Mouse (Mus musculus): ENCODE measurements around the gene Unc5a. TPM values are rescaled to one million over a fixed set of nuclear protein-coding genes. Genes with fewer than 3 reads are reported as not detected.

The Unc5a gene
- total RNA-seq, 2 experiments from 2014 or later: 0.49 to 0.92 TPM

GRCm38 (mm10) chr13:55000433-55000832 lies 51.2 kb downstream of the Unc5a start:
- intact Hi-C loops (cut with DNase I): no loop called here
- DNase-seq: no peak

DNA sequence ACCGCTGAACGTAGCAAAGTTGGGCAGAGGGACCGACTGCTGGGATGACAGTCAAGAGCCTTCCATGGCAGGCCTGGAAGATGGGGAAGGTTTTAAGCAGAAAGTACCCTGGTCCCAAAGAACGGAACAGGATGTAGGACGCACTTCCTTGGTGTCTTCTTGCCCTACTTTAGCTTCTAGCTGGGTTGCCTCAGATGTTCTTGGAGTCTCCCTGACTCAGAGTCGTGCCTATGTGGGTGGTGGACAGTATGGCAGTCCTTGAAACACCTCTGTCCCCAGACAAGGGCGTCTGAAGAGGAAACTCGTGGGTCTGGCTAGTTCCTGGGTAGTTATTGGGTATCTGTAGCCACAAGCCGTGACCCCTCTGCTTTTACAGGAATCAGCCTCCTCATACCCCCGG lies 52.9 kb downstream of the Unc5a start:
- intact Hi-C loops (cut with DNase I): no loop called here
- no peak for DNase-seq

DNA sequence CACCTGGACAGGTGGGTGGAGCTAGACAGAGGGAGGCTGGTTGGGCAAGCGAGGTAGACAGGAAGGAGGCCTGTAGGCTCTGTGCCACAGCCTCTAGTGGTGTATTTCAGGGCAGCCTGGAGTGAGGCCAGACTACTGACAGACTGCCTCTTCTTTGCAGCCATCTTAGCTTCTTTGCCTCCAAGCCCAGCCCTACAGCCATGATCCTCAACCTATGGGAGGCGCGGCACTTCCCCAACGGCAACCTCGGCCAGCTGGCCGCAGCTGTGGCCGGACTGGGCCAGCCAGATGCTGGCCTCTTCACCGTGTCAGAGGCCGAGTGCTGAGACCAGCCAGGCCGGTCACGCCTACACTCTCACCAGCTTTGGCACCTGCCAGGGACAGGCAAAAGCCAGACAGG lies 55.4 kb downstream of the Unc5a start:
- no peak for DNase-seq
- intact Hi-C loops (cut with DNase I): no loop called here

DNA sequence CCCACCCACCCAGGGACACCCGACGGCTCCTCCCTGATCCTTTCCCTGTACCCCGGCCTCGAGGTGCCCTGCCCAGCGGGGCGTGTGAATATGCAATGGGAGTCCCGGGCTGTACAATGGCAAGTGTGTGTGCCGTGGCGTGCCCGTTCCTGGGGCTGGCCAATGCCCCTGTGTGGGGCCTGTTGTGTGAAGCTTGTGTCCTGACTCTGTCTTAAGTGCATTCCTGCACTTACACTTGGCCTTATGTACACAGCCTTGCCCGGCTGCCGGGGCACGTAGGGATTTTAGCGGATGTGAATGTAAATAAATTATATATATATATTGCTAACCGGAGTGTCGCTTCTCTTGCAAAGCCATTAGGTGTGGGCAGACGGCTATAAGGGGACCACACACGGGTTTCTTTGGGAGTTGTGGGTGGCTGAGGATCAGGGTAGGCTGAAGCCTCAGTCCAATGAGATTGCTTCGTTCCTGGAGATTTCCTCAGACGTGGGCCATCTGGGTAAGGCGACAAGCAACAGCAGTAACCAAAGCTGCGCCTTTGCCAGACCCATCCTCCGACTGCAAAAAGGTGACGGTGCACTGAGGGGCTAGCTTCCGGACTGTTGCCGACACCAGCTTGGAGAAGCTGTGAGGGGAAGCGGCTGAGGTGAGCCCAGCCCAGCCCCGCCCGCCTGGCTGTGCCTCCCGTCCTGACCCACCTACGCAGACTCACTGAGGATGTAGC lies 56.6 kb downstream of the Unc5a start:
- no peak for DNase-seq
- intact Hi-C loops (cut with DNase I): no loop called here

DNA sequence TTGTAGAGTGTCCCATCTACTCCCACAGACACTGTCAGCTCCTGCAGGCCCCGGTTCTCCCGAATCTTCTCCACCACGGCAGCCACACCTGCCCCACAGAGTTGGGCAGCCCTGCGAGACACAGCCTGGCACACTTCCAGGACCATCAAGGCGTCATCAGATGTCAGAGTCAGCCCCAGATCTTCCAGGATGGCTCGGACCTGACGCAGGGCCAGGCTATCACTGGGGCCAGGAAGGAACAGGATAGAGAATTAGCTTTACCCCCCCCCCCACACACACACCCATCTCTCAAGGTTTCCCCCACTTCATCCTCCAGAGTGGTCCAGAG lies 57.2 kb downstream of the Unc5a start:
- DNase-seq: no peak
- intact Hi-C loops (cut with DNase I): no loop called here

GRCm38 (mm10) chr13:55008589-55008988 lies 59.4 kb downstream of the Unc5a start:
- no peak for DNase-seq
- intact Hi-C loops (cut with DNase I): no loop called here

- DNase-seq: no peak
- intact Hi-C loops (cut with DNase I): no loop called here
These were observed 61.9 kb downstream of the Unc5a start for GRCm38 (mm10) chr13:55011103-55011502.

GRCm38 (mm10) chr13:55011981-55012478 lies 62.8 kb downstream of the Unc5a start:
- intact Hi-C loops (cut with DNase I): no loop called here

DNA sequence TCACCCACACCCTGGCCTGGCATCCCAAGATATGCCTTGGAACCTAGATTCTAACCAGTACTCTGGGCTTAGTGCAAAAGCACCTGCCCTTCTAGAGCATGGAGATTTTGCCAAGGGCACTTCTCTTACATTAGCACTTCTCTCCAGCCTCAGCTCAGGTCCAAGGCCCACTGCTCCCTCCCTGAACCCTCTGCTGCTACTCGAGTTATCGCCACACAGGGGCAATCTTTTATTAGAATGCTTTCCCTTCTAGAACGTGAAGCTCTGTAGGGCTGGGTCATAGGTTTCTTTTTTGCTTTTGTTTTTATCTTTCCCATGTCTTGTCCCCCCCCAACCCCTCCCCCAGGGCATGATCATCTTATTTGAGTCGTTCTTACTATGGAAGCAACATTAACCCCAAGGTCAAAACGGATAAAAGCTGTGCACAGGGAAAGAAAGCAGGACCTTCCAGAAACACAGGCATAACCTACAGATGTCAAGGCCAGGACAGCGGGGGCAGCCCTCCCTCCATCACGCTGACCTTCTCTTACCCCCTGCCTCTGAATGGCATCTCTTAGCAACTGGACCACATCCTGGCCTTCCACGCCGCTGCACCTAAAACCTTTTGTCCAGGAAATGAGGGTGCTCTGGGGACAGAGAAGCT lies 64.6 kb downstream of the Unc5a start:
- intact Hi-C loops (cut with DNase I): no loop called here
- DNase-seq: no peak

More at GRCm38 (mm10) chr13:55011981-55012478, 62.8 kb downstream of the Unc5a start:
- no peak for DNase-seq

DNA sequence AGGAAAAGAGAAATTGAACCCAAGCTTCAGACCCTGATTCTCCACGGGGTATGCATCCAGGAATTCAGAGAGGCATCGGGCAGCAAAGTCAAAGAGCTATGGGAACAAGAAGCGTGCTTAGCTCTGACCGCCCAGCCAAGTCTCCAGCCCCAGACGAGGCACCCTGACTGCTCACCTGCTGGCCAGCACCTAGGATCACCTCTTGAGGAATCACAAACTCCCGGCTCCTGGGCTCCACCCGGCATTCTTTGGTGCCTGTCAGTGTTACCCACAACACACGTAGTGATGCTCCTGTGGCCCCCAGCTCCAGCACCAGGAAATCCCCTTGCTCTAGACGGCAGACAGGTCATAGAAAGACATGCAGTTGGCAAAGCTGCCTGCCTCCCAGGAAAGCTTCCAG lies 65.2 kb downstream of the Unc5a start:
- intact Hi-C loops (cut with DNase I): no loop called here
- no peak for DNase-seq

DNA sequence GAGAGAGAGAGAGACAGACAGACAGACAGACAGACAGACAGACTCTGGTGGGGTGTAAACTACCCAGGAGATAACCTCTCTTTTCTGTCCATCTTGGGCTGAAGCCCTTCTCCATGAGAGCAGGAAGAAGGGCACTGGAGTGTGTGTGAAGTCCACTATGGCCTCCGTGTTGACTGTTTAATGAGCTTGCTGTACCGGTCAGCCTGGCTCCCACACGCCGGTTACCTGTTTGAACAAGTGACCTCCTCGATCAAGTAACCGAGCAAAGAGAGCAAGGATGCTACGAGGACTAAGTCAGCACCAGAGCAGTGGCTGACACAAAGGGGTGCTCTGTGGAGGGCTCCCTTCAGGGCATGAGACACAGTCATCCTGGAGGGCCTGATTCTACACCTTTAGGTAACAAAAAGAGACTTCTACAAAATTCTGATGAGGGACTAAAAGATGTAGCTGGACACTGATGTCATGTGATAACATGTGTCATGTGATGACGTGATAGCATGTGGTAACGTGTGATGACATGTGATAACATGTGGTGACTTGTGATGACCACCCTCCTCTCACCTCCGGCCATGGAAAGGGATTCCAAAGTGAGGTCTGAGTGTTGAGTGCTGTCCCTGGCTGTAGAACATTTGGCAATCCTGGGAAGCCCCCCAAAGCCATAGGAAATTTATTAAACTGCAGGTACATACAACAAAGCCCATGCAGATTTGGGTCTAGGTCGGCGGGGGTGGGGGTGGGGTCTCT lies 68.1 kb downstream of the Unc5a start:
- intact Hi-C loops (cut with DNase I): no loop called here
- no peak for DNase-seq

DNA sequence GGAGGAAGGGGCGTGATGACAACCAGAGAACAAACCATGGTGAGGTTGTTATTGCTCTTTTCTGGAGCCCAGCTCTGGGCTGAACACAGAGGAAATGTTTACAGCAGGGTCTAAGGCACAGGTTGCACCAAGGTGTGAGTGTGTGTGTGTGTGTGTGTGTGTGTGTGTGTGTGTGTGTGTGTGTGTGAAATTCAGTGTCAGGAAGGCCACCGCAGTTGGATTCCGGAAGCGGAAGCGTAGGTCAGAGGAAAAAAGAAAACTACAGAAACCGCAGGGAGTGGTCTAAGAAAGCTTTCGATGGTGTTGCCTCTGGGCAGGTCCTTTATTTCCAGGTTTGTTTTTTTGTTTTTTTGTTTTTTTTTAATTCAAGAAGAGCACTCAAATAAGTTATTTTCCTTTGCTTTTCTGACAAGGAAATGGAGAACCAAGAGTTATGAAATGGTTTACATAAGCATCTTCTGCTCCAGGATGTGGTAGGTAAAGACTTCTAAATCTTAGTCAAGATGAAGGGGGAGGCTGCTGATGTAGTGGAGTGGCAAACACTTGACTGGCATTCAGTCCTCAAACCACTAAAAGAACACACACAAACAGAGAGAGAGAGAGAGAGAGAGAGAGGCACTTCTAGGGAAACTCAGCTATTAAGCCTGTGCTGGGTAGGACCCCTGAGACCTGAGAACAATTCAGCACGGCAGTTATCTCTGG lies 68.8 kb downstream of the Unc5a start:
- no peak for DNase-seq
- intact Hi-C loops (cut with DNase I): no loop called here

GRCm38 (mm10) chr13:55018700-55019099 lies 69.5 kb downstream of the Unc5a start:
- no peak for DNase-seq
- intact Hi-C loops (cut with DNase I): no loop called here

GRCm38 (mm10) chr13:55019181-55019580 lies 70.0 kb downstream of the Unc5a start:
- no peak for DNase-seq
- intact Hi-C loops (cut with DNase I): no loop called here

DNA sequence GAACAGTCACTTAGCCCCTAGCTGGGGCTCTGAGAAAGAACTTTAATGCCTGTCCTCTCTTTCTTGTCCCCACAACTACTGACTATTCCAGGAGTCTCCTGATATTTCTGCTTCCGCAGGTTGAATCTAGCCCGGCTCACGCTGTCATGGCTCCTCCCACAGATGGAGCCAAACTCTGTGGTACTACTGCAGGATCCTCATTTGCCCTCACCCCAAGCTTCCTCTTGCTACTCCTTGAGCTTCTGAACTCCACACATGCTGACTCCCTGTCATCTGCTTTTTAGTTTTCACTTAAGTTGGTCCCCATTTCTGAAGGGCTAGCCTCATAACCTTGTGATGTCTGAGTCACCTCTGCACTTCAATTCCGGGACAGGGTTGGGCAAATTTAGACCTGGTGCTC lies 70.8 kb downstream of the Unc5a start:
- DNase-seq: no peak
- intact Hi-C loops (cut with DNase I): no loop called here

DNA sequence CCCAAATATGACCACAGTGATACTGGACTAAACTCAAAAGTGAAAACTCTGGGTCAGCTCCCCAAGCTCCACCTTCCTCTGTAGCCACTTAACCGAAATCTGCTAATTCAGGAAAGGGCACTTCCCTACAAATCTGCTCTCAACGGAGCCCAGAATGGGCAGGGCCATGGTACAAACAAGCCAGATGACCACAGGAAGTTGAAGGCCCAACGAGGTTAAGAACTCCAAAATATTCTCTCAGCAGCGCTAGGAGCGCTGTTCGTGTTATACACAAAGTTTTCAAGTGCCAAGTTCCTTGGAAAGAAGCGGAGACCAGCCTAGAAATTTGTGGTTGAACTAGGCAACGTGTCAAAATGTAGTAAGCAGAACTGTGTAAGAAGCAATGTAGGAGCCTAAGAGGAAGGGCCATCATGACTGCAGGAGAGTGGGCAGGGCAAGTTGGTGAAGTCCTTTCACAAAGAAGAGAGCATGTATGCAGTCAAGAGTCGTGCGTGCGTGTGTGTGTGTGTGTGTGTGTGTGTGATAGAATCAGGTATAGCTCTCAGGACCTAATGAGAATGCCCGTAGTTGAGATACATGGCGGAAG lies 72.1 kb downstream of the Unc5a start, which contains the start of gene Hk3:
Hk3 (minus strand) TSS at position 192 of the 586 bp plus-strand sequence.
- intact Hi-C loops (cut with DNase I): no loop called here
- peak in 1 of 2 experiments; percentile 18 for DNase-seq

GRCm38 (mm10) chr13:55022256-55022655 lies 73.0 kb downstream of the Unc5a start:
- intact Hi-C loops (cut with DNase I): no loop called here

GRCm38 (mm10) chr13:55022715-55023114 lies 73.5 kb downstream of the Unc5a start:
- intact Hi-C loops (cut with DNase I): no loop called here
- DNase-seq: peak; percentile 14 to 21

More at GRCm38 (mm10) chr13:55022256-55022655, 73.0 kb downstream of the Unc5a start:
- DNase-seq: no peak

DNA sequence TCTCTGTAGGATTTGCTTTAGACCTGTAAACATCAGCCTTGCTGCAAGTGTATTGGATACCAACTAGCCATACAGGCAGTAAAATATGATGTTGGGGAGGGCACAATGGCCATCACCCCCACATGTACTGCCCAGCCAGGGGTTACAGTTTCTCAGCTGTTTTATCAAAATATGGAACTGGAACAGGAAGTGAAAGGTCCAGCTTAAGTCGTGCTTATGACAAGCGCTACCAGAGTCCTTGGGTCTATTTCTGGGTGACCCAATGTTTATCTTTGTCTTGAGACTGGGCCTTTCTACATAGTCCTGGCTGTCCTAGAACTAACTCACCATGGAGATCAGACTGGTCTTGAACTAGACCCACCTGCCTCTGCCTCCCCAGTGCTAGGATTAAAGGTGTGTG lies 75.0 kb downstream of the Unc5a start:
- DNase-seq: no peak
- intact Hi-C loops (cut with DNase I): no loop called here

DNA sequence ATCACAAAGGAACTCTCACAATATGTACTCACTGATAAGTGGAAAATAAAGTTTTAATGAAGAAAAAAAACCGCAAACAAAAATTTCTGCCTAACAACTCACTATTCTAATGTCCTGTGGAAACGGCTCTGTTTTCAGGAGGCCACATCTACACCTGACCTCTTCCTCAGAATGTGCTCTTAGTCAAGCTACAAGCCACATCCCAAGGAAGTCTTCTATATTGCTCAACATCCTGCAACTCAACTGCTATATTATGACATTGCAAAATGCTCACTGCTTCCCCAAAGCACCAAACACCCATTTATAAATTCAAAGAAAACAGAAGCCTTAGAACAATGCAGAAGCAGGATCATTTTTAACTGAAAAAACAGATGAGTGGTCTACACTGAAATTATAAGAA lies 90.8 kb downstream of the Unc5a start:
- intact Hi-C loops (cut with DNase I): no loop called here
- DNase-seq: no peak

- intact Hi-C loops (cut with DNase I): no loop called here
- DNase-seq: no peak
These were observed 98.5 kb downstream of the Unc5a start for GRCm38 (mm10) chr13:55047706-55048105.
